Mouse (Mus musculus): ENCODE data around the gene Aifm2.

Aifm2 gene

GRCm38 (mm10) chr10:61764689-61765088 lies 49.6 kb downstream of the Aifm2 start:
- no peak for DNase-seq (ENCODE audit: extremely low spot score, low spot score)

- DNase-seq (ENCODE audit: extremely low spot score, low spot score): no peak
Observed at GRCm38 (mm10) chr10:61765558-61765957, 50.5 kb downstream of the Aifm2 start.

DNA sequence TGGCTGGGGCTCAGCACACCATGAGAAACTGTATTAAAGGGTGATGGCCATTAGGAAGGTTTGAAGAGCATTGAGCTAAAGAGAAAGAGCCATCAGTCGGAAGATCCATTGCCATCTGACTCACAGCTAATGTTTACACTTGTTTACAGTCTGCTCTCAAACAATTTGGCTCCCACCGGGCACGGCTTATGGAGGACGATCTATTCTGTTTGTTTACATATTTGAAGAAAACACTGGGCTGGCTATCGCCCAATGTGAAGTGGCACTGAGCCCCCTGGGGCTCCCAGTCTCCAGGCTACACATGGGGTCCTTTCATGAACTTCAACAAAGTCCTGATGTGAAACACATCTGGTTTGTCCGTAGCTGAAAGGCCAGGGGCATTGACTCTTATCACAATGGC lies 51.7 kb downstream of the Aifm2 start:
- DNase-seq (ENCODE audit: extremely low spot score, low spot score): no peak

DNA sequence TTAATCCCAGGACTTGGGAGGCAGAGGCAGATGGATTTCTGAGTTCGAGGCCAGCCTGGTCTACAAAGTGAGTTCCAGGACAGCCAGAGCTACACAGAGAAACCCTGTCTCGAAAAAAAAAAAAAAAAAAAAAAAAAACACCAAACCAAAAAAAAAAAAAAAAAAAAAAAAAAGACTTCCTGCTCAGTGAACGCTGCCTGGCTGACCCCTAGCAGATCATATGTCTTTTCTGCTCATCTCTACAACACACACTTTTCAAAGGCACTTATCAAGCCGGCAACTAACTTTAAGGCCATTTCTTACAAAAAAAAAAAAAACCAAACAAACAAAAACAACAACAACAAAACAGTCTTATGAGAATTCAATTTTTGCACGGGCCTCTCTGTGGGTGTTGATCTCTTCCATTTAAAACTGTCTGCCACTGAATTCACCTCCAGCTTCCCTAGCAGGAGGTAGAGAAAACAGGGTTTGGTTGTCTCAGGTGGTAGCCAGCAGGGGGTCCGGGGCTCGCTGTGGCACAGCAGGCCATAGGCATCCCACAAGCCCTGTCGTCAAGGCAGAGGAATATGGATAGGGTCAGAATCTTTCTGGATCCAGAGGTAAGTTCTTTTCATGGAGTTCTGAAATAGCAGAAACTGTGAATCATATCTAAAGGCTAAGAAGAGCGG lies 66.5 kb downstream of the Aifm2 start:
- DNase-seq (ENCODE audit: extremely low spot score, low spot score): peak; percentile 47

GRCm38 (mm10) chr10:61782799-61783611 lies 67.9 kb downstream of the Aifm2 start:
- peak; percentile 88 for DNase-seq (ENCODE audit: extremely low spot score, low spot score)

- DNase-seq (ENCODE audit: extremely low spot score, low spot score): peak; percentile 92
Observed at GRCm38 (mm10) chr10:61783621-61784251, 68.7 kb downstream of the Aifm2 start, which contains the start of gene H2afy2. Gene H2afy2 (minus strand): TSS chr10:61784147.

DNA sequence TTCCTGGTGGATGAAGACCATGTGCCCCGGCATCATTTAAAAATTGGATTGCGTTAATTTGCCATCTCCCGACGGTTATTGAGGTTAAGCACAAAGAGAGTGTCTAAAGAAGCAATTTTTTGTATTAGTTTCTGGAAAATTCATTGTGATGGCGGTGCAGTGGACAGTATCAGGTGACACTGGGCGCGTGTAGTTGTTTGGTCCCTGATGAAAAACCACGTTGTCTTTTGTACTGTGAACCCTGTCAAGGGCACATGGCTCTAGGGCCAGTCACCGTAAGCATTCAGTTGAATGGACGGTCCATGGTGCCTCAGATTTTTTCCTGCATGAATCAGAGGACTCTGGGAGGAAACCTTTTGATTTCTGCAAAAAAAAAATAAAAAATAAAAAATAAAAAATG lies 69.4 kb downstream of the Aifm2 start:
- no peak for DNase-seq (ENCODE audit: extremely low spot score, low spot score)

DNA sequence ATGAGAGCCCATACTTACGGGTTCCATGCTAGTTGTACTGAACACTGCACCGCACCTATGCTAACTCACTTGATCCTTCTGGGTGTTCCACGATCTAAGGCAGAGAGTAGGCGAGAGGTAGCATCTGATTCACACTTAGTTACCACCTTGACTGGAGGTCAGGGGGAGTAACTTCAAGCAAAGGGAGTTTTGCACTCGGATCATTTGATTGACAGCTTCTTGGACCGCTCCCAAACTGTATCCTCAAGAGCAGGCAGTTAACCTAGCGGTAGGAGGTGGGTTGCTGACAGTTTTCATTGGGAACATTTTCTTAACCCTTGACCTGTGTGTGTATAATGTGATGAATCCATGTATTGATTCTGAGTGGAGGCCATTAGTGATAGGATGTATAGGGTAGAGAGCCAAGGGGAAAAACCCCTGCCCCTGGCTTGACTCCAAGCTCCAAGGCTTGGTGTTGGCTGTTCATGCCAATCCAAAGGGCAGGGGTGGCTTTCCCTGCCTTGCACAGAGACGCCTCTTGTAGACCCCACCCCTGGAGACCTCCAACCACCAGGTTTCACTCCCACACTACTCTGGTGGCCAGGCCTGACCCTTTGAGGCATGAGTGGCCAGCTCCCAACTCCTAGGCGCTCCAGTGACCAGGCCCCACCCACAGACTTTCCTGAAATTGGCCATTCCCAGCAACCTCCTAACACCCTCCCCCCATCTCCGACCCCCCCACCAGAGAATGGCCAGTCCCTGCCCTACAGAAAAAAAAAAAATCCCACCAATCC lies 72.7 kb downstream of the Aifm2 start:
- DNase-seq (ENCODE audit: extremely low spot score, low spot score): no peak

GRCm38 (mm10) chr10:61788499-61788898 lies 73.4 kb downstream of the Aifm2 start:
- no peak for DNase-seq (ENCODE audit: extremely low spot score, low spot score)

Data from neural tube, embryonic 10.5 days (tissue).